Mouse (Mus musculus): ENCODE results near the gene Scube1.

DNA sequence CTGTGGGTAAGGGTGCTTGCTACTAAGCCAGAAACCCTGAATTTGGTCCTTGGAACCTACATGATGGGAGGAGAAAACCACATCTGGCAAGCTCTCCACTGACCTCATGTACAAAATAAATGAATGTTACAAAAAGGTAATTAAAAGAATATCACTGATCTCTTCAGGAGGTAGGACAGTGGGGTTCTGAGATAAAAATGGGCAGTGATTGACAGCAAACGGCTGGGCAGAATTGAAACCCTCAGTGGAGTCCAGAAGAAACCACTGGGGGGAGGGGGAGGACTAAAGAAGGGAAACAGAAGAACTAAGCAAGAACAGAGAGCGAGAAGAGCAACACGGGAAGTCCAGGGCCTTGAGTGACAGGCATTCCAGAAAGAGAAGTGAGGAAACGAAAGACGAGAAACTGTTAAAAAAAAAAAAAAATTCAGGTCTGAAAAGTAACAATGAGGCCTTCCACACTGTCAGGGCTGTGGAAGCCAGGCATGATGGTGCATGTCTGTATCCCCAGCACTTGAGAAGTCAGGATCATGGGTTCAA is 163.8 kb downstream of the Scube1 start:
- TF ChIP-seq JUN (IDR thresholded peaks at IDR 0.05; ENCODE audit: insufficient read depth, low read depth, low read length) (no peak), CTCF (conservative IDR thresholded peaks at IDR 0.05 in 1 of 2, IDR thresholded peaks at IDR 0.05 in 1 of 2; ENCODE audit: low read depth in 2 of 2, low read length in 2 of 2) (no peak), E2F4 (IDR thresholded peaks at IDR 0.05; ENCODE audit: insufficient replicate concordance, low read depth, low read length) (no peak)

Data from CH12.LX (cell line).